Mouse (Mus musculus) leukemia stem cell, adult 10-12 weeks (primary cell): Measurements from ENCODE around the gene Gm10256. TPM values are rescaled to one million over a fixed set of nuclear protein-coding genes. Genes with fewer than 3 reads are reported as not detected.

Experiments used
- polyA plus RNA-seq: library from polyadenylated mRNA; stranded (reverse); fragments of >175 nt; gene quantifications from 2 replicates; pipeline ENCODE4 v1.2.3, GENCODE M21; 2012; ENCODE audit warnings: low replicate concordance

Gene Gm10256
- not detected in 2 replicates for polyA plus RNA-seq

GRCm38 (mm10) chrY:2830380-2830779, at the start of gene Gm10256, which contains the start of gene Rbmy:
TSS of gene Gm10256 (plus strand) at chrY:2830699.
TSS of gene Rbmy (plus strand) at chrY:2830680.

GRCm38 (mm10) chrY:2796105-2796504, 34.4 kb upstream of the Gm10256 start, which contains the start of gene Gm4064:
TSS of gene Gm4064 (minus strand) at chrY:2796205.

GRCm38 (mm10) chrY:2900689-2901088, 70.2 kb downstream of the Gm10256 start, which contains the start of gene Gm10352:
TSS of gene Gm10352 (plus strand) at chrY:2900989.

Other genes with a start within 250 kb of the Gm10256 start
- gene H2al2c, start 231.6 kb upstream of the Gm10256 start, polyA plus RNA-seq = not detected in 2 replicates
- gene Sry, start 167.0 kb upstream of the Gm10256 start, polyA plus RNA-seq = not detected in 2 replicates
- gene H2al2b, start 110.0 kb upstream of the Gm10256 start, polyA plus RNA-seq = not detected in 2 replicates
- gene Gm4064, start 34.5 kb upstream of the Gm10256 start, polyA plus RNA-seq = not detected in 2 replicates
- gene Rbmy, start within 50 bp of the Gm10256 start, polyA plus RNA-seq = not detected in 2 replicates
- not detected in 2 replicates for gene Gm10352, start 70.3 kb downstream of the Gm10256 start, polyA plus RNA-seq
- gene Gm29289, start 101.9 kb downstream of the Gm10256 start, polyA plus RNA-seq = not detected in 2 replicates